Mouse (Mus musculus): ENCODE measurements around the gene Zmiz1. TPM values are rescaled to one million over a fixed set of nuclear protein-coding genes. Genes with fewer than 3 reads are reported as not detected.

Gene Zmiz1
- polyA plus RNA-seq, 1 experiment from 2014 or later = 37.4 TPM

DNA sequence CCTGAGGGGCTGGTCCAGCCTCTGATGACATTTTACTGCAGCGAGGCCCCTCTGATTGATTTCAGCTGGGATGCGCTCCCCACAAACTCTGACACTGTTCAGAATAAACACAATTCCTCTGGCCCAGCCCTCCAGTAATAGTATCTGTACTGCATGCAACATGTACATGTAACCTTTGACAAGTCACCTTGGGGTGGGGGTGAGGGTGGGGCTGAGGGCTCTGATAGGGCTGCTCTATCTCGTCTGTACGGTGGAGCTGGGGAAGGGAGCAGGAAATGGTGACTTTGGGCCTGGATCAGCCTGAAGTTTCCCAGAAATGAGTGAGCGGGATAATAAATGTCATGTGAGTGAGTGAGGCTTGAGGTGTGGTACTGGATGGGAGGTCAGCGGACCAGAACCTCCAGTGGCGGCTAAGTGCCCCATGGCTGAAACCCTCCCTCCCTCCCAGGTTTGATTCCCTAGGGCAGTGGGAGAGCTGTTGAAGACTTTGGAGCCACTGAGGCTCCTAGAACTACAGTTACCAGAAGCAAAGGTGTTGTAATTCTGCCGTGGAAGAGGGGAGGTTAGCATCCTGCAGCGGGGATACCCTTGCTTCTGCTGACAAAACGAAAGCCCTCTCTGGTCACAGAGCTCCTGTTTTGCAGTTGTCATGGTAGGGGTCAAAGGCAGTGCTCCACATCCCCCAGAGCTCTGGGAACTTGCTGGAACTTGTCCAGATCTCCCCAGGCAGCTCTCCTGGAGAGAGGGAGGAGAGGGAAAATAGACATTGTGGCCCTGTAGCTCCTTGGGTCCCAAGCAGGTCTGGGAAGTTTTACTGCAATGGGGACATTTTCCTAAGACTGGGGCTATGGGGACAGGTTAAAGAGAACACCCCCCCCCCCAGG lies 153.1 kb downstream of the Zmiz1 start:
- WGBS = 38% methylated on average over 10 of the region's 10 CpGs
- peak overlapping the region; percentile 57 for H3K27ac ChIP-seq (ENCODE audit: low read depth)
- ATAC-seq (replicated peaks; ENCODE audit: low FRiP score, low TSS enrichment, low read depth) (peak; percentile 29; the same call in 1 of the 2 replicates), DNase-seq (ENCODE audit: low spot score) (no peak)
- H3K9me3 ChIP-seq (ENCODE audit: control insufficient read depth, low read length) = no peaks in the 10 kb centered on the region
- H3K4me1 ChIP-seq (replicated peaks; ENCODE audit: control insufficient read depth, insufficient read depth, low read length) = peaks cover 52% of the 10 kb centered on the region
- H3K36me3 ChIP-seq (ENCODE audit: control insufficient read depth, insufficient read depth, low read length) = 0 out of 2 replicates have a peak, but pooled peaks cover 7% of the 10 kb centered on the region
- H3K27me3 ChIP-seq (replicated peaks; ENCODE audit: control insufficient read depth, insufficient read depth, low read length) = no peaks in the 10 kb centered on the region
- no peak overlapping the region for H3K9ac ChIP-seq (ENCODE audit: low read length)
- no peak overlapping the region for H3K4me2 ChIP-seq (ENCODE audit: low read length)
- H3K4me3 ChIP-seq (ENCODE audit: low read depth, low read length) = no peak overlapping the region

DNA sequence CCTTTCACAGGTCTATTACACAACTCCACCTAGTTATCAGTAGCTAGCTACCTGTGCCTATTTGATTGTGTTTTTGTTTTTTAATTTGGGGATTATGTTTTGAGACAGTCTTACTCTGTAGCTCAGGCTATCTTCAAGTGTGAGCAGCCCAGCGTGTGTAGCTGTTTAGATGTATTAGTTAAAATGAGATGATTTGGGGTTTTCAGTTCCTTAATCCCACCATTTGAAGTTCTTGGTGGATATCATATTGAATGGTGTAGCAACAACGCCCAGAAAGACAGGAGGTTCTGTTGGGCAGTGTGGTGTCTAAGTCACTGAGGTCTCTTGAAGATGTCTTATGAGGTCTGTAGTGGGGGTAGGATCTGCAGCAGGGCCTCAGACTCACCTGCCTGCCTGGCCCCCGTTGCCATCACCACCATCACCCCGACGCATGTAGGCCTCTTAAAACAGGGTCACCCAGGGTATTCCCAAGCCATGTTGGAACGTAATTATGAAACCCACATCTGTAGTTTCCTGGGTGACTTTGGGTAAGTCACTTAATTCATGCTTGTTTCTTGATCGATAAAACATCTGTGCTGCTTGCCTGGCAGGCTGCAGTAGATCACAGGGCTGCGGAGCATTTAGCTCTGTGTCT lies 155.1 kb downstream of the Zmiz1 start:
- Histone ChIP-seq H3K27me3 (replicated peaks; ENCODE audit: control insufficient read depth, insufficient read depth, low read length) (no peaks in the 10 kb centered on the region), H3K4me2 (ENCODE audit: low read length) (no peak overlapping the region), H3K4me1 (replicated peaks; ENCODE audit: control insufficient read depth, insufficient read depth, low read length) (peaks cover 47% of the 10 kb centered on the region), H3K9ac (ENCODE audit: low read length) (no peak overlapping the region), H3K9me3 (ENCODE audit: control insufficient read depth, low read length) (no peaks in the 10 kb centered on the region), H3K36me3 (ENCODE audit: control insufficient read depth, insufficient read depth, low read length) (peaks cover 15% of the 10 kb centered on the region), H3K27ac (ENCODE audit: low read depth) (no peak overlapping the region), H3K4me3 (ENCODE audit: low read depth, low read length) (no peak overlapping the region)
- no peak for ATAC-seq (replicated peaks; ENCODE audit: low FRiP score, low TSS enrichment, low read depth)
- 86% methylated on average over 8 of the region's 8 CpGs for WGBS
- DNase-seq (ENCODE audit: low spot score) = no peak

DNA sequence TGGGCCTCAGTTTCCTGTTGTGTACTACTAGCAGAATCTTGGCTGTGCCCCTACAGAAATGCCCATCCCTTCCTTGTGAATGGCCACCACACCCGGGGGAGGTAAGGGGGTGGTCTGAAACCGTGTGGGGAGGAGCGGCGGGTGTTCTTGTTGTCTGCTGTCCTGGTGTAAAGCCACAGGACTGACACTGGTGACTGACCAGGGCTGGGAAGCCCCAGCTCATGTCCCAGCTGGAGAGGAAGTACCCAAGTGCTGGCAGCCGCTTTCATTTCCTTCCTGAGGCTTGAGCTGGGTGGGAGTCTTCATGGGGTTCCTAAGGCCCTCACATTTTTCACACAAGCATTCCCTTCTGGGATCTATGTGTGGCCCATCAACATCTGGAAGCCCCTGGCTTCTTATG lies 155.7 kb downstream of the Zmiz1 start:
- H3K9me3 ChIP-seq (ENCODE audit: control insufficient read depth, low read length) = no peaks in the 10 kb centered on the region
- H3K4me1 ChIP-seq (replicated peaks; ENCODE audit: control insufficient read depth, insufficient read depth, low read length) = peaks cover 50% of the 10 kb centered on the region
- H3K9ac ChIP-seq (ENCODE audit: low read length) = no peak overlapping the region
- DNase-seq (ENCODE audit: low spot score) (no peak), ATAC-seq (replicated peaks; ENCODE audit: low FRiP score, low TSS enrichment, low read depth) (no peak)
- H3K4me2 ChIP-seq (ENCODE audit: low read length) = no peak overlapping the region
- no peak overlapping the region for H3K27ac ChIP-seq (ENCODE audit: low read depth)
- H3K4me3 ChIP-seq (ENCODE audit: low read depth, low read length) = no peak overlapping the region
- WGBS = 69% methylated on average over 5 of the region's 5 CpGs
- H3K27me3 ChIP-seq (replicated peaks; ENCODE audit: control insufficient read depth, insufficient read depth, low read length) = no peaks in the 10 kb centered on the region
- H3K36me3 ChIP-seq (ENCODE audit: control insufficient read depth, insufficient read depth, low read length) = peaks cover 21% of the 10 kb centered on the region

DNA sequence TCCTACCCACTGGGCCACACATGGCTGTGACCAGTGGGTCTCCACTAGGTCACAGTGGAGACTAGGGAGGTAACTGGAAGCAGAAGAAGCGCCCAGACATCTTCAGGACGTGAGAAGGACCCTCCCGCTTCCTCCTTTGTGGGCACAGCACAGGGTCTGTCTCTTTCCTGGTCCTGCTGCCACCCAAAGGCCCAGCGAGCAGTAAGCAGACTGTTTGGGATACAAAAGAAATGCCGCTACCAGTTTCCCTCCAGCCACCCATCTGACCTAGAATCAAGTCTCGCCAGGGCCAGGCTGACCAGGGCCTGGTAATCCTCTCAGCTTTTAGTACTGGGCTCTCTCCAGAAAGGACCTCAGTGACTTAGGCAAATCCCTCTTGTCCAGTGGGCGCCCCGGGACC lies 156.6 kb downstream of the Zmiz1 start:
- Histone ChIP-seq H3K9me3 (ENCODE audit: control insufficient read depth, low read length) (no peaks in the 10 kb centered on the region), H3K36me3 (ENCODE audit: control insufficient read depth, insufficient read depth, low read length) (peaks cover 21% of the 10 kb centered on the region), H3K4me3 (ENCODE audit: low read depth, low read length) (no peak overlapping the region), H3K27me3 (replicated peaks; ENCODE audit: control insufficient read depth, insufficient read depth, low read length) (no peaks in the 10 kb centered on the region), H3K4me2 (ENCODE audit: low read length) (no peak overlapping the region), H3K4me1 (replicated peaks; ENCODE audit: control insufficient read depth, insufficient read depth, low read length) (peaks cover 44% of the 10 kb centered on the region), H3K27ac (ENCODE audit: low read depth) (no peak overlapping the region), H3K9ac (ENCODE audit: low read length) (no peak overlapping the region)
- DNase-seq (ENCODE audit: low spot score) = no peak
- 92% methylated on average over 8 of the region's 8 CpGs for WGBS
- ATAC-seq (replicated peaks; ENCODE audit: low FRiP score, low TSS enrichment, low read depth) = no peak

DNA sequence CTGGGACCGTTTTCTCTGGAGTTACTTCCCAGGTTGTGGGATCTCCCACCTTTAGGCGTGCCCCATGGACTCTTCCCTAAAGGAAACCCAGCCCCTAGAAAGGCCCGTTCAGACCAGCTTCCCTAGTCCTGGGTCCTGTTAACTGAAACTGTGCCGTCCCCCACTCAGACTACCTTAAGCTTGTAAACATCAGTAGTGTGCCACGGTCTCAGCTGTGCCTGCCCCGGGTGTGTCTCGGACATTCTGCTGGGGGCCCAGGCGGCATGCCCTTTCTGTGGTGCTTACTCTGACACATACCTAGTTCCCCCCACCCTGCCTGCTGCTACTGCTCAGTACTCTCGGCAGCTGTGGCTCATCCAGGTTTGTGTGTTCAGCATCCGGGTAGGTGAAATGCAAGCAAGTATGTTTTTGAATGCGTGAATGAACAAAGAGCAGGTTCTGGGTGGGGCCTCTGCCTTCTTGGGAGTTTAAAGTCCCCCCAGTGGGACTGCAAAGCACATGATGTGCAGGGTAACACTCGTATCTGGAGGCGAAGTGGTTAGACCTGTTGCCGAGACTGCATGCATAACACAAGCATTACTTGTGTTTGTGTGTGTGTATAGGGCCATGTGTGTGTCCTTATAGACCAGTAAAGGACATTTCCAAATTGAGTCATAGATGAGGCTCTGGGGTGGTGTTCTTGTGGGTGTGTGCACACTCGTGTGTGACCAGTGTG lies 157.2 kb downstream of the Zmiz1 start:
- WGBS = 76% methylated on average over 15 of the region's 15 CpGs
- ATAC-seq (replicated peaks; ENCODE audit: low FRiP score, low TSS enrichment, low read depth) = no peak
- Histone ChIP-seq H3K9ac (ENCODE audit: low read length) (no peak overlapping the region), H3K4me3 (ENCODE audit: low read depth, low read length) (no peak overlapping the region), H3K27me3 (replicated peaks; ENCODE audit: control insufficient read depth, insufficient read depth, low read length) (no peaks in the 10 kb centered on the region), H3K27ac (ENCODE audit: low read depth) (no peak overlapping the region), H3K36me3 (ENCODE audit: control insufficient read depth, insufficient read depth, low read length) (peaks cover 21% of the 10 kb centered on the region), H3K4me1 (replicated peaks; ENCODE audit: control insufficient read depth, insufficient read depth, low read length) (peaks cover 44% of the 10 kb centered on the region), H3K9me3 (ENCODE audit: control insufficient read depth, low read length) (no peaks in the 10 kb centered on the region), H3K4me2 (ENCODE audit: low read length) (no peak overlapping the region)
- no peak for DNase-seq (ENCODE audit: low spot score)

DNA sequence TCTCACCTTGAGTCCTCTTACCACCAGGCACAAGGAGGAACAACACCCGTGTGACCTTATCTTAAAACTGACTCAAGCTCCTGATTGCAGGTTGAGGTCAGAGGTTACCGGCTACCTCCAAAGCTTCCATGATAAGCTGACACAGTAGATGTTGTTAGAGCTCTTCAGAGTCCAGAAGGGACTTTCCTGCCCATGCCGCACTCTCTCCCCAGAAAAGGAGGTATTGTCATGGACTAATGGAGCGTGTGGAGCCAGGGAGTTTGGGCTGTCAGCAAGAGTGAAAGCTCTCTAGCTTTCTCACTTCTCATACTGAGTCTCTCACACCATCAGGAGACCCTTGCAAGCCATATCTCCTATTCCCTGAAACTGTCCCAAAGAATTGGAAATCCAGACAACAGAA lies 158.3 kb downstream of the Zmiz1 start:
- ATAC-seq (replicated peaks; ENCODE audit: low FRiP score, low TSS enrichment, low read depth) = no peak
- no peak overlapping the region for H3K4me3 ChIP-seq (ENCODE audit: low read depth, low read length)
- H3K9me3 ChIP-seq (ENCODE audit: control insufficient read depth, low read length) = no peaks in the 10 kb centered on the region
- no peak overlapping the region for H3K9ac ChIP-seq (ENCODE audit: low read length)
- H3K4me2 ChIP-seq (ENCODE audit: low read length) = no peak overlapping the region
- no peak overlapping the region for H3K27ac ChIP-seq (ENCODE audit: low read depth)
- H3K4me1 ChIP-seq (replicated peaks; ENCODE audit: control insufficient read depth, insufficient read depth, low read length) = peaks cover 40% of the 10 kb centered on the region
- H3K27me3 ChIP-seq (replicated peaks; ENCODE audit: control insufficient read depth, insufficient read depth, low read length) = no peaks in the 10 kb centered on the region
- WGBS = 70% methylated on average over 4 of the region's 4 CpGs
- peaks cover 21% of the 10 kb centered on the region for H3K36me3 ChIP-seq (ENCODE audit: control insufficient read depth, insufficient read depth, low read length)
- DNase-seq (ENCODE audit: low spot score) = no peak

DNA sequence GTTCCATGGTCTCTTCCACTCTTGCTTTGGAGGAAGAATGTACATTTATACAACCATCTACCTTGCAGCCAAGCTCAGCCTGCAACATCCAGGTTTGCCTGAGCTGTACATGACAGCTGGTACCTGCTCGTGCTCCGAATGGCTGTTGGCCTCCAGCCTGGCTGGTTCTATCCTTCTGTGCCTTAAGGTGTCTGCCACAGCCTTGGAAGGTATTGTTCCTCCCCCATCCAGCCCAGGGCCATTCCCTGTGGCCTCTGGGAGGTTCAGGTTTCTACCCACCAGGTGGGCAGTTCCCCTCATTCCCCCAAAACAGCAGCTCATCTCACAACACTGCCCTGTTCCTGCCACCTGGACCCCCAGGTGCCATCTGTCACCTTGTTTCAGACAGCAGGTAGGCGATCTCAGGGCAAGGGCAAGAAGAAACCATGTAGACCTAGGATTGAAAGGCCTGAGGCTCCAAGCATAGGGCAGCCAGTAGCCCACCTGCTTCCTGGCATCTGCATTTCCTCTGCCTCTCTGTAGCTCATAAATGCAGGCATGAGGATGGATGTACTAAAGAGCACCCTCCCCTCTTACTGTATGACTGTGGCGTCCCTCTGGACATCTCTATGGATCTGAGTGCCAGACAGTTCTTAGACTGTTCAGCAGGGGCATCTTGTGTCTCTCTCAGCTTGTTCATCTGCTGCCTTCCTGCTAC lies 160.2 kb downstream of the Zmiz1 start:
- WGBS = 77% methylated on average over 4 of the region's 4 CpGs
- ATAC-seq (replicated peaks; ENCODE audit: low FRiP score, low TSS enrichment, low read depth) (no peak), DNase-seq (ENCODE audit: low spot score) (no peak)
- Histone ChIP-seq H3K9ac (ENCODE audit: low read length) (no peak overlapping the region), H3K9me3 (ENCODE audit: control insufficient read depth, low read length) (no peaks in the 10 kb centered on the region), H3K4me3 (ENCODE audit: low read depth, low read length) (no peak overlapping the region), H3K27me3 (replicated peaks; ENCODE audit: control insufficient read depth, insufficient read depth, low read length) (no peaks in the 10 kb centered on the region), H3K36me3 (ENCODE audit: control insufficient read depth, insufficient read depth, low read length) (peaks cover 21% of the 10 kb centered on the region), H3K4me2 (ENCODE audit: low read length) (no peak overlapping the region), H3K27ac (ENCODE audit: low read depth) (0 out of 2 replicates have a peak overlapping the region, but pooled peaks have one; percentile 11), H3K4me1 (replicated peaks; ENCODE audit: control insufficient read depth, insufficient read depth, low read length) (peaks cover 54% of the 10 kb centered on the region)

DNA sequence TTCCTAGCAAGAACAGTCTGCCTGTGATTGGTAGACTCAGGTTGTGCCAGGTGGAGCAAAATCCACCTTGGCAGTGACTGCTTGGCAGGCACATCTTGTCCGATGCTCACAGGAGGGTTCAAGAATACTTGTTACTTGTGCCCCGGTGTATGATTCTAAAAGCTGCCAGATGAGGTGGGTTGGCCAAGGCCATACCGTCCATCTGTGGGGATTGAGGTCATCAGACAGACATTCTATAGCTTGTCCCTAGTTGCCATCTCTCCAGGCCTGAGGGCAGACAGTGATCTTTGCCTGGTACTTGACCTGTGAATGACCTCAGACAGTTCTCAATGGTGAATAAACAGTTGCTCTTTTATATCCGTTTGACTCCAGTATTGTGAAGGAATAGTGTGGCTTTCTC lies 161.8 kb downstream of the Zmiz1 start:
- H3K27ac ChIP-seq (ENCODE audit: low read depth) = no peak overlapping the region
- 48% methylated on average over 4 of the region's 4 CpGs for WGBS
- H3K4me2 ChIP-seq (ENCODE audit: low read length) = no peak overlapping the region
- H3K36me3 ChIP-seq (ENCODE audit: control insufficient read depth, insufficient read depth, low read length) = peaks cover 31% of the 10 kb centered on the region
- H3K27me3 ChIP-seq (replicated peaks; ENCODE audit: control insufficient read depth, insufficient read depth, low read length) = no peaks in the 10 kb centered on the region
- ATAC-seq (replicated peaks; ENCODE audit: low FRiP score, low TSS enrichment, low read depth) (no peak), DNase-seq (ENCODE audit: low spot score) (no peak)
- peaks cover 52% of the 10 kb centered on the region for H3K4me1 ChIP-seq (replicated peaks; ENCODE audit: control insufficient read depth, insufficient read depth, low read length)
- H3K4me3 ChIP-seq (ENCODE audit: low read depth, low read length) = no peak overlapping the region
- H3K9ac ChIP-seq (ENCODE audit: low read length) = no peak overlapping the region
- no peaks in the 10 kb centered on the region for H3K9me3 ChIP-seq (ENCODE audit: control insufficient read depth, low read length)
